Mouse (Mus musculus): ENCODE measurements around the gene Zfp326. TPM values are rescaled to one million over a fixed set of nuclear protein-coding genes. Genes with fewer than 3 reads are reported as not detected.
"Not testable (repeated sequence)": the region's sequence is repeated elsewhere in the genome, so short reads cannot be mapped to it uniquely, and the experiment has no call there.

The Zfp326 gene
- total RNA-seq, 2 experiments from 2014 or later = 3.8 to 5.4 TPM

DNA sequence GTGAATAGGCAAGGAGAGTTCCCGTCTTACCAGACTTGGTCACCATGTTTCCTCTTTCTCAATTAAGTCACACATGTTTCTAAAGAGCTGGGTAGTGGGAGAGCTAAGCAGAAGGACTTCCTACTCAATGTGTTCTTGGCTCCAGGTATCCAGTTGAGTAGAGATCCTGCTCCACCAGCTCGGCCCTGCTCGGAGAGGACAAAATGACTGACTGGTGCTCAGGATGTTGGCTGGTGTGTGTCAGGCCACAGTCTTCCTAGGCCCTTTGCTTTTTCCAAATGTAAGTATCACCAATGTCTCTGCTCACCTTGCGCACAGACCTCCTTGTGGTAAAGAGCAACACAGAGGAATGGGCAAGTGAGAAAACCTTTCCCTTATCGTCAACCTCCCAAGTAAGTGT, 14.7 kb upstream of the Zfp326 start:
- ATAC-seq (replicated peaks; ENCODE audit: low FRiP score, poor library complexity, severe bottlenecking) = no peak

DNA sequence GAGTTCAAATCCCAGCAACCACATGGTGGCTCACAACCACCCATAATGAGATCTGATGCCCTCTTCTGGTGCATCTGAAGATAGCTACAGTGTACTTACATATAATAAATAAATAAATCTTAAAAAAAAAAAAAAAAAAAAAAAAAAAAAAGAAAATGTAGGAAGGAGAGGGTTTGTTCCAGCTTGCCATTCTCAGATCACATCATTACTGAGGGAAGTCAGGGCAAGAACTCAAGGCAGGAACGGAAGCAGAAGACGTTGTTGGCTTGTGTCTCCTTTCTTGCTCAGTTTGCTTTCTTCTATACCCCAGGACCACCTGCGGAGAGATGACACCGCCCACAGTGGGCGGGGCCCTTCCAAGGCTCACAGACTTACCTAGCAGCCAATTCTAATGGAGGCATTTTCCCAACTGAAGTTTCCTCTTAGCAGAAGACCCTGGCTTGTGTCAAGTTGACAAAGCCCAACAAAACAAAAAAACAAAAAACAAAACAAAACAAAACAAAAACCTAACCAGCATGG, 11.2 kb upstream of the Zfp326 start:
- ATAC-seq (replicated peaks; ENCODE audit: low FRiP score, poor library complexity, severe bottlenecking) = not testable (repeated sequence)

GRCm38 (mm10) chr5:105867427-105867826, 8.9 kb upstream of the Zfp326 start:
- no peak for ATAC-seq (replicated peaks; ENCODE audit: low FRiP score, poor library complexity, severe bottlenecking)

DNA sequence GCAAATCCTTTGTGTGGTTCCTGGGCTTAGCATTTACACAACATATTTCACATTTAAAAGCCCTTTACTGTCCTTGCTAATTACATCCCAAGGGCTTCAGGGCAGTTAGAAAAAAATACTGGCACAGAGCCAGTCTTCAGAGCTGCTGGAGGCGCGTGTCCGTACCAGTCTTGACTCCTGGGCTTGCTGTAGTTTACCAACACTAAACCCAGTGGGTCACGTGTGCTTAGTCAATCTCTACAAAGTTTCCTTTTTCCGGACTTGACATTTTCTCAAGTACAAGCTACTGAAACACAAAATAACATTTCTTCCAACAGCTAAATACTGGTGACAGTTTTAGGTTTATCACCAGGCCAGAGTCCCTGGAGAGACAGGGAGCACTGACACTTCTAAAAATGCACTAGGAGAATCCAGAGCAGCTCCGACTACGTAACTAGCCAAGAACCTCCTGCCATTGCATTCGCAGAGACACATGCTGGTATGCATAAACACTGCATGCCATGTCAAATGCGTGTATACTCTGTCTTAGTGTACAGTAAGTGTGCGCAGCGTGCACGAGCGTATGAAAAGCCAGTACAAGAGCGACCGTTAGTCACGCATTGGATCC, 8.4 kb upstream of the Zfp326 start:
- ATAC-seq (replicated peaks; ENCODE audit: low FRiP score, poor library complexity, severe bottlenecking) = no peak

- peak; percentile 49; the same call in 1 of the 2 replicates for ATAC-seq (replicated peaks; ENCODE audit: low FRiP score, poor library complexity, severe bottlenecking)
These were observed 7.8 kb upstream of the Zfp326 start for GRCm38 (mm10) chr5:105868593-105868992.

DNA sequence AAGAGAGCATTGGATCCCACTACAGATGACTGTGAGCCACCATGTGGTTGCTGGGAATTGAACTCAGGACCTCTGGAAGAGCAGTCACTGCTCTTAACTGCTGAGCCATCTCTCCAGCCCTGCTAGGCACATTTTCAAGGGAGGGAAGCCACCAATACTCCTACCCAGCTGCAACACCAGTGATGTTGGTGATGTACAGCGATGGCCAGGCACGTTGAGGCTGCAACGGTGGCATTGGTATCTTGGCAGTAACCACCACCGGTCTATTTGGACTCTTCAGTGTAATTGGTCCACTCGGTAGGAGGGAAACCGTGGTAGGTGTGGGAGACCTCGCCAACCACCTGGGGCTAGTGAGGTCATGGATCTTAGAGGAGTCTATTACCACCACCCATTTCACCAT, 6.6 kb upstream of the Zfp326 start:
- no peak for ATAC-seq (replicated peaks; ENCODE audit: low FRiP score, poor library complexity, severe bottlenecking)

DNA sequence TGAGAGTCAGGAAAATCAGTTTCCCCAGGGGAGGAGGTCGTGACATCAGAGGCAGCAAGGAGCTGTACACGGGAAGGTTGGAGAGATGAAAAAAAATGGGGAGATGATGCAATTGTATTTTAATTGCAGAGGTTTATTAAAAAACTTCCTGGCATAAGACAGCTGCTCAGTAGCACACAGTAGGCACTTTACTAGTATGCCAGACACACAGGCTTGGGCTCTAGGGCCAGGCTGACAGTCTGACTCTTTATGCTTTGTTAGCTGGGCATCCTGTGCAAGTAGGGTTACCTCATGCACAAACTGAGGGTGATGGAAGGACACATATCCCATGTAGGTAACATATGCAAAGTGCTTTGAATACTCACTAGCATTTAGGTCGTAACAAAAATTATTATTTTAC, 5.2 kb upstream of the Zfp326 start:
- no peak for ATAC-seq (replicated peaks; ENCODE audit: low FRiP score, poor library complexity, severe bottlenecking)

DNA sequence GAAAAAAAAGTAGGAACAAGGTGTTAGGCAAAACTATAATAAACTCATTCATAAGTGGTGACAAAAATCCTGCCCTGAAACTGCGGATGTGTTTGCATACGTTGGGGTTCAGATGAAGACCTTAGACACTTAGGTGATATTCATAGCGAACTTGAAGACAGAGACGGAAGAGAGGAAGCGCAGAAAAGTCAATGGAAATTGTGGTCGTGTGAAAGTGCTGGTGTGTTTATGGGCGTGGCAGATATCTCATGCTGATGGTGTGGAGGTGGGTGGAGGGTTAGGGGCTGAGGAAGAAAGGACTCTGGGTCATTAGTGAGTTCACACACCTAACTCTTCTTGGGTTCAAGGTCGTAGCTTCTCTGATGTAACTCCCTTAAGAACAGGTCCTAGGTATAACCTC, 4.2 kb upstream of the Zfp326 start:
- no peak for ATAC-seq (replicated peaks; ENCODE audit: low FRiP score, poor library complexity, severe bottlenecking)

DNA sequence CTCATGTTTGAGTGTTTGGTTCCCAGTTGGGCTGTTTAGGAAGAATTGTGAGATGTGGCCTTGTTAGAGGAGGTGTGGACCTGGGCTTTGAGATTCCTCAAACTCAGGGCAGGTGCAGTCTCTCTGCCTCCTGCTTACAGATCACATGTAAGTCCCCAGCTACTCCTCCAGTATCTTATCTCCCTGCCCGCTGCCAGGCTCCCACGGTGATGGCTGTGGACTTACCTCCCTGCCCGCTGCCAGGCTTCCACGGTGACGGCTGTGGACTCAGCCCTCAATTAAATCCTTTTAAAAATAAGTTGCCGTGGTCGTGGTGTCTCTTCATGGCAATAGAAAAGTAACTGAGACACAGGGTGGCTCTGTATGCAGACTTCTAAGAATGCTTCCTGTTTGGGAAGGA, 3.4 kb upstream of the Zfp326 start:
- ATAC-seq (replicated peaks; ENCODE audit: low FRiP score, poor library complexity, severe bottlenecking) = no peak

- ATAC-seq (replicated peaks; ENCODE audit: low FRiP score, poor library complexity, severe bottlenecking) = no peak
These were observed 2.6 kb upstream of the Zfp326 start for GRCm38 (mm10) chr5:105873774-105874173.

GRCm38 (mm10) chr5:105874476-105874875, 1.9 kb upstream of the Zfp326 start:
- no peak for ATAC-seq (replicated peaks; ENCODE audit: low FRiP score, poor library complexity, severe bottlenecking)

DNA sequence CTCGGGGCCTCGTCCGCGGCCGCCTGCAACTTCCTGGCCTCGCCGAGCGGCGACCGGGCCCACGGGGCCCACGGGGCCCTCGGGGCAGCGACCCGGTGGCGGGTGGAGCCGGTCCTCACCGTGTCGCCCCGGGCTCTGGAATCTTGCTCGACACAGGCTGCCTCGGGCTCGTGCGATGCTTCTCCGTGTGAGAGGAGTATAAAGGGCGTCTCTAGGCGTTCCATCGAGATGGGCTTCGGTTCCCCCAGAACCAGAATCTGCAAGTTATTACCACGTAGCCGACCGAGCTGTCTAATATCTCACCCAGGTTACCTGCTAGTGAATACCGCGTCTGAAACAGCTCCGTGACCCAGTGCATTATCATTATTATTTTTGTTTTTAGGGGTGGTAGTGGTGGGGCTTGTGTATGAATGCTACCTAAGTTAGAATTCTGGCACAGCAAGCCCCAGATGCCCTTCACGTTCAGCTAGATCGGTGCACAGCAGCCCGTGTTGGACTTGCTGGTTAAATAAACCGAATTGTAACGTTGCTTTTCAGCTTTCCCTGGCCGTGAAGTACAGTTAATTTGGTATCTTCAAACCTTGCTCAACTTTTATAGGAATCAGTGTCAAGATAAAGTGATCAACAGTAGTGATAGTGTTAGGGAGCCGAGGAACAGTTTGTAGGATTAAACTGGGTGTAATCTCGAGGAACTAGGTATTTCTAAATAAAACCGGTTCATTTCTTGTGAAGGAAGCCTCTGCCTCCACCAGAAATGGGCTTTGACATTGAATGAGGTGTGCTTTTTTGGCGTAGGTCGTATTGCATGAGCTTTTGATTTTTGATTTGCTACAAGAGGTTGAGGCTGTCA, 785 bp downstream of the Zfp326 start:
- no peak for ATAC-seq (replicated peaks; ENCODE audit: low FRiP score, poor library complexity, severe bottlenecking)

DNA sequence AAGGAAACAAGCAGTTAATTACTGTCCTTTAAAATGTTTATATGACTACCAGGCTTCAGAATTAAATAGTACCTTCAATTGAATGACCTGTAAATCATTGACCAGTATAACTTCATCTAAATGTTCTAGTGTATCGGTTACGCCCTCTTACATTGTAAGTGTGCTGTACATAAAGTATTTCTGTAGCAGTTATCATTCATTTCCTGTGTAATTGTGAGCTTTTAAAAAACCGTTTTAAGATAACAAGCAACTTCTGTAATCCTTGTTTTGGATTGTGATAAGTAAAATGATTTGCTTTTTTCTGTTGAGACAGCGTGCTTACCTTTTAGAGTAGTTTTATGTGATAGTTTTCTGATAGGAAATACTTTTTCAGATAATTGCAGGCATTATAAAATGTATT, 11.0 kb downstream of the Zfp326 start:
- ATAC-seq (replicated peaks; ENCODE audit: low FRiP score, poor library complexity, severe bottlenecking) = no peak

DNA sequence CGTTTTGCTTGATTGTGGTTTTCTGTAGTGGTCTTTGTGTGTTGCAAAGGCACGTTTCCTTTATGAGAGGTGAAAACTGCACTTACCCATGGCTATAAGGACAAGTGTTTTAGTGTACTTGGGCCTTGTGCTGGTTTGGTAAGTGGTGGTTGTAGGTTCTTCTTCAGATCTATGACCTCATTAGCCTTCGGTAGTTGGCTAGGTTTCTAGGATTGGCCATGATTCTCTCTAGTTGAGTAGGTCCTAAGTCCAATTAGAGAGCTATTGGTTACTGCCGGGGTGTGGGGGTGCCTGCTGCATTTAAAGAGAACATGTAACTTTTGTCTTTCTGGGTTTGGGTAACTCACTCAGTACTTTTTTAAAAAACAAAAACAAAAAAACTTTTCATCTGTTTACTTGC, 21.8 kb downstream of the Zfp326 start:
- ATAC-seq (replicated peaks; ENCODE audit: low FRiP score, poor library complexity, severe bottlenecking) = no peak

- no peak for ATAC-seq (replicated peaks; ENCODE audit: low FRiP score, poor library complexity, severe bottlenecking)
These were observed 32.8 kb downstream of the Zfp326 start for GRCm38 (mm10) chr5:105909209-105909608.

DNA sequence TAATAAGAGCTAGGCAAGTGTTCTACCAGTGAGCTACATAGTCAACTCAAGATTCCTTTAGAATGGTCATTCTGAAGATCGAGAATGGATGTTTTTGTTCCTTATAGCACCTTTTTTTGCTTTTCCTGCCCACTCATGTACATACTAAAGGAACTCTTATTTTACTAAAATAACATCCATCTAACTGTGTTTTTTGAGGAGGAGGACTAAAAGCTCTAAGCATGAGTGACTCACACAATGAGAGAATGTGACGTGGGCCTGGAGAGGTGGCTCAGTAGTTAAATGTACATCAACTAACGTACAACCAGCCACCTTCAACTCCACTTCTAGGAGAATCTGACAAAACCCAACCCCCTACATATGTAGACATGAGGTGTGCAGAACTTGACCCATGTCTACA, 33.3 kb downstream of the Zfp326 start:
- no peak for ATAC-seq (replicated peaks; ENCODE audit: low FRiP score, poor library complexity, severe bottlenecking)

DNA sequence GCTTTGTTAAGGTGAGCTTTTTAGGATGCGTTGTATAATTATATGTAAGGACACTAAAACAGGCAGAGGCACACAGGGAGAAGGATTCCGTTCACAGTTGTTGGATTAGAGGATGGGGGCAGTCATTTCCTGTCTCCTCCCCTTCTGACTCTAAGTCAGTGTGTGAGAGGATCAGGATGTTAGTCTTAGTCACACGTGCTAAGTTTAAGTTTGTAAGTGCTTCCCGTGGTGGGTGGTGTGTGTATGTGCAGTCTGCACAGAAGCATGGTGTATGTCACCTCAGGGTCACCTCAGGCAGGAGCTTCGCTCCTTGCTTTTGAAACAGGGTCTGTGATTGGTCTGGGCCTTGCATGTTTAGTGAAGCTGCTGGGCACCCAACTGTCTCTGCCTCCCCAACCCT, 35.1 kb downstream of the Zfp326 start:
- ATAC-seq (replicated peaks; ENCODE audit: low FRiP score, poor library complexity, severe bottlenecking) = no peak

- no peak for ATAC-seq (replicated peaks; ENCODE audit: low FRiP score, poor library complexity, severe bottlenecking)
These were observed 41.0 kb downstream of the Zfp326 start for GRCm38 (mm10) chr5:105917398-105917797.

- ATAC-seq (replicated peaks; ENCODE audit: low FRiP score, poor library complexity, severe bottlenecking) = no peak
These were observed 41.9 kb downstream of the Zfp326 start for GRCm38 (mm10) chr5:105918289-105918688.

GRCm38 (mm10) chr5:105922818-105923487, 46.6 kb downstream of the Zfp326 start:
- no peak for ATAC-seq (replicated peaks; ENCODE audit: low FRiP score, poor library complexity, severe bottlenecking)

- ATAC-seq (replicated peaks; ENCODE audit: low FRiP score, poor library complexity, severe bottlenecking) = no peak
These were observed 48.0 kb downstream of the Zfp326 start for GRCm38 (mm10) chr5:105924347-105924746.
